19 mouse cellular contexts compared by ENCODE assay signal in genomic region chr9:68873838-68874237, GRCm38 (mm10).
"Had no signal": no experiment of that assay in that cellular context is flagged by ENCODE, and none has a peak within 500 bp of the region (broad histone marks: within the 10 kb centered on the region; RNA-seq: fewer than 3 reads in every experiment).

No protein-coding gene starts in this region.

- DNase-seq: kidney, adult 18-20 months; kidney, postnatal 4 days; left cerebral cortex, postnatal 4 days; liver, embryonic 13.5 days; lung, embryonic 14.5 days; right cerebral cortex, adult 18-20 months; right cerebral cortex, postnatal 14 days; right cerebral cortex, postnatal 4 days; thymus, adult 18-20 months; thymus, postnatal 36 days had no signal

- H3K4me1 ChIP-seq: liver, embryonic 13.5 days; midbrain, embryonic 12.5 days; neural tube, embryonic 12.5 days had no signal

- H3K36me3 ChIP-seq: liver, embryonic 13.5 days; midbrain, embryonic 12.5 days; midbrain, embryonic 15.5 days; neural tube, embryonic 12.5 days; neural tube, embryonic 15.5 days had no signal

- H3K27ac ChIP-seq: kidney, postnatal 0 days; liver, embryonic 13.5 days; macrophage; midbrain, embryonic 12.5 days; midbrain, embryonic 15.5 days; neural tube, embryonic 12.5 days; neural tube, embryonic 15.5 days; stomach, postnatal 0 days had no signal

- H3K9ac ChIP-seq: liver, embryonic 13.5 days; lung, embryonic 14.5 days; midbrain, embryonic 12.5 days; midbrain, embryonic 15.5 days; neural tube, embryonic 12.5 days; neural tube, embryonic 15.5 days had no signal

- ATAC-seq: intestine, embryonic 16.5 days; lung, postnatal 0 days; midbrain, embryonic 15.5 days had no signal

- H3K4me3 ChIP-seq: liver, embryonic 13.5 days; midbrain, embryonic 12.5 days; midbrain, embryonic 15.5 days; neural tube, embryonic 12.5 days; neural tube, embryonic 15.5 days had no signal

- H3K9me3 ChIP-seq: liver, embryonic 13.5 days; midbrain, embryonic 12.5 days; midbrain, embryonic 15.5 days; neural tube, embryonic 12.5 days; neural tube, embryonic 15.5 days had no signal

- H3K4me2 ChIP-seq: liver, embryonic 13.5 days; lung, embryonic 14.5 days; midbrain, embryonic 12.5 days; midbrain, embryonic 15.5 days; neural tube, embryonic 12.5 days; neural tube, embryonic 15.5 days had no signal

- H3K27me3 ChIP-seq: liver, embryonic 13.5 days; midbrain, embryonic 12.5 days; midbrain, embryonic 15.5 days; neural tube, embryonic 15.5 days had no signal
